Mouse (Mus musculus): ENCODE measurements around the gene Ttc30b. TPM values are rescaled to one million over a fixed set of nuclear protein-coding genes. Genes with fewer than 3 reads are reported as not detected.

Gene Ttc30b
- total RNA-seq, 2 experiments from 2014 or later: 14.7 to 15.4 TPM

Other genes starting within 250 kb of the Ttc30b start
- gene Nfe2l2, start 233.9 kb downstream of the Ttc30b start, total RNA-seq (2021): 10 to 100 TPM; 56.8 to 72.0 TPM
- 10 to 100 TPM; 34.1 to 37.6 TPM for gene Agps, start 106.4 kb downstream of the Ttc30b start, total RNA-seq (2021)
- 1 to 10 TPM; 1.7 to 1.9 TPM for gene Ttc30a2, start 39.6 kb upstream of the Ttc30b start, total RNA-seq (2021)
- gene Ttc30a1, start 43.4 kb upstream of the Ttc30b start, total RNA-seq (2021): 1 to 10 TPM; 3.0 to 3.2 TPM